Mouse (Mus musculus) urinary bladder, adult 18-20 months (tissue): ENCODE measurements at regions not wholly inside any gene's neighbourhood (a gene's known extent, or its start where the extent isn't known, plus 50 kb on each side); places are given as distances from the start of the nearest gene placed in this dataset.
A peak's percentile ranks its signal among the peaks of the same experiment; 100 is the strongest.

ENCODE experiments used
- DNase-seq, 2 experiments: peaks; one replicate each; pipeline ENCODE4 v3.0.0; 2022; ENCODE audit warnings: low spot score in 2 of 2, mixed read lengths in 2 of 2

DNA sequence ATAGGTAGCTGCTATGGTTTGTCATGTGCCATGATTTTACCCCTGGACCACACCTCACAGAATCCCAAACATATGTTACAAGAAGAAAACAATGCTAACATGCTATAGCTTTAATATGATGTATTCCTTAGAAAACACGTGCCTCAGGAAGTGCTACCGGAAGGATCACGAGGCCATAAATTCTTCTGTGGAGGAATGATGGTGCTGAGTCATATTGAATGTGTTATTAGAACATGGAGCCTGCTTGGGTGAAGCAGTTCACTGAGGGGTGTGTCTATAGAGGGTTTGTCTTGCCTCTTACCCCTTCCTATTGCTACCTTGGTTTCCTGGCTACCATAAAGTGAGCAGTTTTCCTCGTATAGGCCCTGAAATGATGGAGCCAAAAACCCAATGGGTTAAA, 104.1 kb upstream of the Tsc22d2 start:
- DNase-seq = no peak

- no peak for DNase-seq
Observed at GRCm38 (mm10) chr3:58311104-58311685, 103.3 kb upstream of the Tsc22d2 start.

DNA sequence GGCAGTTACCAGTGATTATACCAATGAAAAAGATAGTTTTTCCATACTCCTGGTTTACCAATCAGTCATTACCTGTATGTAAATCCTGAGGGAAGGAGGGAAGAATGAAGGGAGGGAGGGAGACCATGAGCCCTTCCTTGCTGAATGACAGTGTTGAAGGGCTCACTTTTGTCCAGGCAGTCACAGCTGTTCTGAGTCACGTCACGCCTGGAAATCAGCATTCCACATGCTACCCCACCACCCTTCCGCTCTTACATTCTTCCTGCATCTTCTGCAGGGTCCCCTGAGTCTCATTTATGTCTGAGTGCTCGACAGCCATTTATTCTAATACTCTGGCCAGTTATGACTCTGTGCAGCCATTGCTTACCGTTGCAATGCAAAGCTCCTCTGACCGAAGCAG, 101.9 kb upstream of the Tsc22d2 start:
- no peak for DNase-seq

- no peak for DNase-seq
Observed at GRCm38 (mm10) chr3:58315236-58315635, 99.3 kb upstream of the Tsc22d2 start.

- DNase-seq = no peak
Observed at GRCm38 (mm10) chr3:58317240-58317639, 97.3 kb upstream of the Tsc22d2 start.

DNA sequence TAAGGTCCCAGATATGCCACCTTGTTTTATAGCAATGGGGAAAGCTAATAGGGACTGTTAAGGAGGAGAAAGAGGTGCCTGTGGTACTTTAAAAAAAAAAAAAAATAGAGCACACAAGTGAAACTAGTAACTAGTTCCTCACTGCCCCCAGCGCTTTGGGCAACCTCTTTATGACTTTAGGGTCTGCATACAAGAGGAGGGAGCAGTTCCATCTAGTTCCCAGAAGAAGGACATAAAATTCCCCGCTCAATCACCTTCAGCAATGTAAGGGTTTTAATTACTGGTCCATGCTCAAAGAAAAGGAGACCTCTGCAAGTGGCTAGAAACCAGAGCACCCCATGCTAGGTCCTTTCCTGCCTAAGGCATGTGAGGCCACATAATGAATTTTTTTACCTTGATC, 95.8 kb upstream of the Tsc22d2 start:
- no peak for DNase-seq

GRCm38 (mm10) chr3:58319463-58319862, 95.1 kb upstream of the Tsc22d2 start:
- no peak for DNase-seq

- no peak for DNase-seq
Observed at GRCm38 (mm10) chr3:58320812-58321211, 93.7 kb upstream of the Tsc22d2 start.

DNA sequence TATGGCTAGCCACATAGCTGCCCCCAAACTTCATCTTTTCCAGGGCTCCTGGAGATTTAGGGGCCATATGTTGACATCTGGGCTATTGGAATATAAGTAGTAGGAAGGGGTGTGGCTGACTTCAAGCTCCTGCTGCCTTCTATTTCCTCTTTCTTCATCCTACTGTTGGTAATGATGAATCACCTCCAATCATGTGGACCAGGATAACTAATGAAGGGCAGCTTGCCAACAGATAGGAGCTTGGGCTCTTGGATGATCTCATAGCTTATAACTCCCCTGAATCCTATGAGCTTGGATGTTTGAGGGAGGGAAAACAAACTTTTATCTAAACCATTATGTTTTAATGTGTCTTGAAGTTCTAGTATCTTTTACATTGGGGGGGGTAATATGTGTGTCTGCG, 92.2 kb upstream of the Tsc22d2 start:
- DNase-seq = no peak

GRCm38 (mm10) chr3:58327721-58328120, 86.8 kb upstream of the Tsc22d2 start:
- no peak for DNase-seq

DNA sequence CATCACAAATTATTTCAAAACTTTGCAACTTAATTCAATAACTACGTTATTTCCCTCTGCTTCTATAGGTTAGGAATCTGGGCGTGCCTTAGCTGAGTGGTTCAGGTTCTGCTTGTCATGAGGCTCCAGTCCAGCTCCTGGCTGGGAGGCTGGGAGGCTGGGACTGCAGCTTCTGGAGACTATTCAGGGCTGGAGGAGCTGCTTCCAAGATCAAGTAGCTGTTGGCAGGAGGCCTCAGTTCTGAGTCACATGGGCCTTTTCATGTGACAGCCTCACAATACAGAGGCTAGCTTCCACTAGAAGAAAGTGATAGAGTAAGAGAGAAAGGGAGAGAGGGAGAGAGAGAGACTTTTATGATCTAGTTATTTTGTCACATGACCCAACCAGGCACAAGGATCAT, 84.3 kb upstream of the Tsc22d2 start:
- DNase-seq = peak in 1 of 2 experiments; percentile 25

- no peak for DNase-seq
Observed at GRCm38 (mm10) chr3:58333997-58334396, 80.5 kb upstream of the Tsc22d2 start.

DNA sequence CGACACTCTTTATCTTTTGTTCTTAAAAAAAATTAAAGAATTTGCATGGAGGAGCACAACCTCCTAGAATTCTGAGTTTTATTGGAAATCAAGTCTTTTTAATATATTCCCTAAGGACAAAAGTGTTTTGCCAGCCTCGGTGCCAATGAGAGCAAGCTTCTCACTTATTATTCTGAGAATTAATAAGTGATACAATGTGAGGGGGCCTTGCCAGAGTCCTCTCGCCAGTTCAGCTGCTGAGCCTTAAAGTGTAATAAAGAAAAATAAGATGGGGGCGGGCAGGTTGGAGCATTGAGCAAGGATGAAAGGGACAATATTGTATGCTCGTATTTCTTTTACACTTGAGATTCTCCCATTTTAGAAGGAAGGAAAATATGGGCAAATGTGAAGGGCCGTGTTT, 79.2 kb upstream of the Tsc22d2 start:
- DNase-seq = no peak

DNA sequence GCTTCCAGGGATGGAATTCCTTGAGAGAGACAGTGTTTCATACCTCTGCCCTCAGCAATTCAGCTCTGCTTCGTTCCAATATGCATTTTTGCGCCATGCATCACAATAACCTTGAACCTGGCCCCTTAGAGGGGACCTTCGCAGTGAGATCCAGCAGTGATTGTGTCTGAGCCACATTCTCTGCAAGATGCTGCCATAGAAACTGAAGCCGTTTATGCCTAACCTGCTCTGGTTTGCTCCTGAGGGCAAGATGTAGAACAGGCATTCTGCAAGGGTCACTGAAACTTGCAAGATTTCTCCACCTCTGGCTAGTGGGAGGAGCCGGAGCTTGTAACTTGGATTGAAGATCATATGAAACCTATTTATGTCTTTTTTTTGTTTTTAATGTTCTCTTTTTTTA, 78.4 kb upstream of the Tsc22d2 start:
- no peak for DNase-seq

DNA sequence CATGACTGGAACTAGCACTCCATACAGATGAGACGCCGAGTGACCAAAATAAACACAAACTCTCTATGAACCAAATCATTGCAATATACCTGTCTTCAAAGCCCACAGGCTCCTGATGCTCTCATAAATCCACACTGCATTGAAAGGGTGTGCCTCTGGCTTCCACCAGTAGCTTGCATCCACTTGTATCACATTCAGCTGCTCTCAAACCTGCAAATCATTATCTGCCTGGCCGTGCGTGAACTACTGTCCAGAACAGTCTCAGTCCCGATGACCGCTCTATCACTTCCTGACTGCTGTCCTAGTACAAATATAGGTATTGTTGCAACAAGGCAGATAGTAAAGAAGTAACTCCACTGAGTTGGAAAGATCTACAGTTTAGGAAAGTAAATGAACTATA, 77.9 kb upstream of the Tsc22d2 start:
- DNase-seq = no peak

- no peak for DNase-seq
Observed at GRCm38 (mm10) chr3:58338976-58339375, 75.5 kb upstream of the Tsc22d2 start.

GRCm38 (mm10) chr3:58342096-58342495, 72.4 kb upstream of the Tsc22d2 start:
- no peak for DNase-seq

DNA sequence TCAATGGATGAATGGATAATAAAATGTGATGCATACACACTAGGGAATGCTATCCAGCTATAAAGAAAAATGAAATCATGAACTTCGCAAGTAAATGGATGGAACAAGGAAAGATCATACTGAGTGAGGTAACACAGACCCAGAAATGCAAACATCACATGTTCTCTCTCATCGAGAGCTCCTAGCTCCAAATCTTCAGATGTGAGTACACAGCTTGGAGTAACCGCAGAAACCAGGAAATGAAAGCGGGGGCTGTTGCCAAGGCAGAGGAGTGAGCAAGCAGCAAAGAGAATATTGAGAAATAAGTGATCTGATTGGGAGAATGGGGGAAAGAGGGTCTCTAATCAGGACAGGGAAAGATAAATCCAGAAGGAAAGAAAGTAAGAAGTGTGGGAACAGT, 52.0 kb upstream of the Tsc22d2 start:
- no peak for DNase-seq

DNA sequence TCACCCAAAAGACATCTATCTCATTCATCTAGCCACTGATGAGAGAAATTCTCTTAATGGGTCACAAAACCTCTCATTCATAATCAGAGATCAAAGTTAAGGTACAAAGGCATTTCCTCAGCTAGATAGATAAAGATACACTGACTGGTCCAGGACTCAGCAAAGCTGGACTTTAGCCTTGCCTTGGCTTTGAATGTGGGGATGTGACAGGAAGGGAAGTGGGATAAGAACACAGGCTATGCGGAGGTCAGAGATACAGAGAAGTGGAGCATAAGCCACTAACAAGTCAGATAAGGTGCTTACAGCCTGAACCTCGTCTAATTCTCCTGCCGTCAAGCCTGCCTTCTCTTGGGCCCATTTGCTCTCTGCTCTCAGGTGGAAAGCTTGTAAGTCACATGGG, 50.0 kb upstream of the Tsc22d2 start:
- DNase-seq = no peak
